Mouse (Mus musculus): Measurements from ENCODE around the gene Gm17361.
"Not testable (repeated sequence)": the region's sequence is repeated elsewhere in the genome, so short reads cannot be mapped to it uniquely, and the experiment has no call there.

GRCm38 (mm10) chrX:125003863-125004262 is at the start of gene Gm17361:
- TF ChIP-seq EP300, CTCF (IDR thresholded peaks at IDR 0.05; ENCODE audit: low read depth): not testable (repeated sequence)

All from liver, postnatal 0 days (tissue).